Mouse (Mus musculus): ENCODE data around the gene Fam57a. TPM values are rescaled to one million over a fixed set of nuclear protein-coding genes. Genes with fewer than 3 reads are reported as not detected.
A peak's percentile ranks its signal among the peaks of the same experiment; 100 is the strongest.

The Fam57a gene
- polyA plus RNA-seq, 1 experiment from 2014 or later: 20.2 TPM

GRCm38 (mm10) chr11:76225051-76225450, 45.6 kb downstream of the Fam57a start:
- peaks cover 52% of the 10 kb centered on the region; the same call in 1 of the 2 replicates for H3K36me3 ChIP-seq
- no peak overlapping the region for H3K27ac ChIP-seq (replicated peaks)
- ATAC-seq (replicated peaks): no peak
- no peak overlapping the region for H3K4me3 ChIP-seq
- H3K9me3 ChIP-seq: no peaks in the 10 kb centered on the region
- no peak overlapping the region for H3K9ac ChIP-seq (replicated peaks)
- H3K4me1 ChIP-seq: no peaks in the 10 kb centered on the region
- no peak overlapping the region for H3K4me2 ChIP-seq (replicated peaks)
- H3K27me3 ChIP-seq: no peaks in the 10 kb centered on the region

- WGBS: 90% methylated on average over 3 of the region's 3 CpGs
- Histone ChIP-seq H3K4me3 (no peak overlapping the region), H3K9me3 (no peaks in the 10 kb centered on the region), H3K27me3 (no peaks in the 10 kb centered on the region), H3K27ac (replicated peaks) (no peak overlapping the region), H3K36me3 (peaks cover 68% of the 10 kb centered on the region), H3K4me2 (replicated peaks) (no peak overlapping the region), H3K4me1 (no peaks in the 10 kb centered on the region), H3K9ac (replicated peaks) (no peak overlapping the region)
- ATAC-seq (replicated peaks): no peak
Measured at GRCm38 (mm10) chr11:76236136-76236535, 56.7 kb downstream of the Fam57a start.

DNA sequence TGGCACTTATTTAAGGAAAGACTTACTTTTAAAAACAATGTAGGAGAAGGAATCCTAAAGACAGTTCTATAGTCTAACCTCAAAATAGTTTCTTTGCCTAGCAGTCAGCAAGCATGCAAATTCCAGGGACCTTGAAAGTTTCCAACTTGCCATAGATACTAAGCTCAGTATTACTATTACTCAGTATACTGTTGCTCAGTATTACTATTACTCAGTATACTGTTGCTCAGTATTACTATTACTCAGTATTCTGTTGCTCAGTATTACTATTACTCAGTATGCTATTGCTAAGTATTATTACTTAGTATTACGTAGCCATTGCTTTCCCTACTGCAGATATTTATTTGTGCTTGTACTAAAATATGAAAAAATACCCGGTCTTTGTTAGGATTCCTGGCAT, 60.3 kb downstream of the Fam57a start:
- no peak overlapping the region for H3K9ac ChIP-seq (replicated peaks)
- peaks cover 19% of the 10 kb centered on the region for H3K4me1 ChIP-seq
- H3K4me2 ChIP-seq (replicated peaks): no peak overlapping the region
- no peak for ATAC-seq (replicated peaks)
- H3K4me3 ChIP-seq: no peak overlapping the region
- H3K9me3 ChIP-seq: no peaks in the 10 kb centered on the region
- H3K36me3 ChIP-seq: peaks cover 38% of the 10 kb centered on the region
- no peaks in the 10 kb centered on the region for H3K27me3 ChIP-seq
- no peak overlapping the region for H3K27ac ChIP-seq (replicated peaks)
- 94% methylated on average over 2 of the region's 2 CpGs for WGBS

GRCm38 (mm10) chr11:76242901-76243810, 63.7 kb downstream of the Fam57a start, which contains the start of the genes Mrm3 and Glod4:
Mrm3 (plus strand) TSS chr11:76243715.
Glod4 (minus strand) TSS chr11:76243725.
- WGBS: under 1% methylated on average over 61 of the region's 61 CpGs
- no peaks in the 10 kb centered on the region for H3K27me3 ChIP-seq
- ATAC-seq (replicated peaks): peak; percentile 94

GRCm38 (mm10) chr11:76243811-76244546, 64.5 kb downstream of the Fam57a start:
- H3K27ac ChIP-seq (replicated peaks): peak overlapping the region; percentile 87; the same call in 1 of the 2 replicates
- peak overlapping the region; percentile 73 for H3K4me3 ChIP-seq
- peak overlapping the region; percentile 92 for H3K4me2 ChIP-seq (replicated peaks)
- H3K36me3 ChIP-seq: peaks cover 18% of the 10 kb centered on the region
- 2% methylated on average over 34 of the region's 34 CpGs for WGBS
- no peaks in the 10 kb centered on the region for H3K9me3 ChIP-seq
- H3K27me3 ChIP-seq: no peaks in the 10 kb centered on the region
- peaks cover 25% of the 10 kb centered on the region for H3K4me1 ChIP-seq
- H3K9ac ChIP-seq (replicated peaks): peak overlapping the region; percentile 93
- no peak for ATAC-seq (replicated peaks)

More at GRCm38 (mm10) chr11:76242901-76243810, 63.7 kb downstream of the Fam57a start, which contains the start of the genes Mrm3 and Glod4:
- Histone ChIP-seq H3K4me2 (replicated peaks) (peak within 1 kb of the TSS; percentile 92), H3K9ac (replicated peaks) (peak within 1 kb of the TSS; percentile 93), H3K4me1 (peaks cover 25% of the 10 kb centered on the region), H3K9me3 (no peaks in the 10 kb centered on the region), H3K36me3 (peaks cover 20% of the 10 kb centered on the region), H3K27ac (replicated peaks) (peak within 1 kb of the TSS; percentile 87), H3K4me3 (peak within 1 kb of the TSS; percentile 73)

DNA sequence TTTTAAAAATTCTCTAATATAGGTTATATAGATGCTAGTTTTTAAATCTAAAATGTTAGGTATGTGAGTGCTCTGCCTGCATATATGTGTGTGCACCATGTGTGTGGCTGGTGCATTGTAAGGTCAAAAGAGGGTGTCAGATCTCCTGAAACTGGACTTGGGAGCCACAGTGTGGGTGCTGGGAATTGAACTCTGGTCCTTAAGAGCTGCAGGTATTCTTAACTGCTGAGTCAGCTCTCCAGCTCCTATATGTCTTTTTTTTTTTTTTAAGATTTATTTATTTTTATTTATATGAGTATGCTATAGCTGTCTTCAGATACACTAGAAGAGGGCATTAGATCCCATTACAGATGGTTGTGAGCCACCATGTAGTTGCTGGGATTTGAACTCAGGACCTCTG, 67.0 kb downstream of the Fam57a start:
- H3K27ac ChIP-seq (replicated peaks): no peak overlapping the region
- peaks cover 25% of the 10 kb centered on the region for H3K4me1 ChIP-seq
- no peaks in the 10 kb centered on the region for H3K9me3 ChIP-seq
- no peak overlapping the region for H3K4me2 ChIP-seq (replicated peaks)
- H3K9ac ChIP-seq (replicated peaks): no peak overlapping the region
- no peak for ATAC-seq (replicated peaks)
- H3K36me3 ChIP-seq: peaks cover 20% of the 10 kb centered on the region
- H3K27me3 ChIP-seq: no peaks in the 10 kb centered on the region
- no peak overlapping the region for H3K4me3 ChIP-seq

- Histone ChIP-seq H3K4me1 (peaks cover 26% of the 10 kb centered on the region), H3K27me3 (no peaks in the 10 kb centered on the region), H3K36me3 (peaks cover 20% of the 10 kb centered on the region), H3K4me2 (replicated peaks) (no peak overlapping the region), H3K4me3 (no peak overlapping the region), H3K9me3 (no peaks in the 10 kb centered on the region), H3K9ac (replicated peaks) (no peak overlapping the region), H3K27ac (replicated peaks) (no peak overlapping the region)
- ATAC-seq (replicated peaks): no peak
- 55% methylated on average over 2 of the region's 2 CpGs for WGBS
Measured at GRCm38 (mm10) chr11:76247239-76247638, 67.8 kb downstream of the Fam57a start.

GRCm38 (mm10) chr11:76252036-76252435, 72.6 kb downstream of the Fam57a start:
- no peak overlapping the region for H3K4me3 ChIP-seq
- H3K4me2 ChIP-seq (replicated peaks): no peak overlapping the region
- 52% methylated on average over 3 of the region's 3 CpGs for WGBS
- peaks cover 20% of the 10 kb centered on the region for H3K36me3 ChIP-seq
- H3K9ac ChIP-seq (replicated peaks): no peak overlapping the region
- H3K4me1 ChIP-seq: peaks cover 15% of the 10 kb centered on the region
- H3K9me3 ChIP-seq: no peaks in the 10 kb centered on the region
- no peaks in the 10 kb centered on the region for H3K27me3 ChIP-seq
- H3K27ac ChIP-seq (replicated peaks): no peak overlapping the region
- ATAC-seq (replicated peaks): no peak

DNA sequence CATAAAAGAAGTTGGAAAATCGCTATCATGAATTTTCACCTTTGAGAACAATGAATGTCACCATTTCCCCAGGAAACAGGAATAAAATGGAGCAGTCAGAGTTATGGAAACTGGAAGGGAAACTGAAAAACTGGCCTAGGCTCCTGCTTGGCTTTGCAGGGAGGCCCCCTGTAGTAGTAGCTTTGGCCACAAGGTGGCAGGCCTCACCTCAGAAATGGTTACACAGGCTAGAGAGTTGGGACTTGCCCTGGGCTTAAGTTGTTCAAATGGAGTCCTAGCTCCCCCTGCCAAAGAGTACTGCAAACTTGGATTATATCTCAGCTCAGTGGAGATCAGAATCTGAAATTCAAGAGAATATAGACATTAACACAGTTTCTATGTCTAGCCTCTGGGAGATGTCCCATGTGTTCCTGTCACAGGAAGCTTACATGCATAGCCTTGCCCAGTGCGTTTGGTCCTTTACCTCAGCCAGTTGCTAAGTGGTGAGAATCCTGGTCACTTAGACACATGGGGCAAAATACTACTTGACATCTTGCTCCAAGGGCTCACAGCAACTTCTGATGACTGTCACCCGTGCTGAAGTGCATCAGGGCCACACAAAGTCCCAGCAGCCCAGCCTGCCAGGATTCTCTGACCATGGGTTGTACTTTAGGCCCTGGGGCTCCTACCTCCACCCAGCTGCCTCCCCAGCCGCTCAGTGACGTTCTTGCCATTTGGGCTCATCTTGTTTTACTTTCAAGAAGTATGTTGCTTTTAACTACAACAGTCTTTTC, 73.9 kb downstream of the Fam57a start:
- 50% methylated on average over 5 of the region's 5 CpGs for WGBS

DNA sequence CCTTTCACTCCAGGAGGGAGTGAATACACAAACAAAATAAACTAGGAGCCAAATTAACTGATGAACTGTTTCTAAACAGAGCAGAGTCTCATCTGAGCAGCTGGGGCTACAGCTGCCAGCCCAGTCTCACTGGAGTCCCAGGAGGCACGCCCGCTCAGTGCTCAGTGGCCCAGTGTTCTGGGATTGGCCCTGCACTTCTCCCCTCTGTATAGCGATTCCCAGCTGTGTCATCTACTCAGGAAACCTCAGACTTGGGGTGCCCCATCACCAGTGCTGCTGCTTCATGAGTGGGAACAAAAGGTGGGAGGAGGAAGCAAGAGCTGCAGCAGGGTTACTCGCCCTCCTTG, 74.4 kb downstream of the Fam57a start:
- Histone ChIP-seq H3K27ac (replicated peaks) (no peak overlapping the region), H3K9me3 (no peaks in the 10 kb centered on the region), H3K4me3 (no peak overlapping the region), H3K4me2 (replicated peaks) (no peak overlapping the region), H3K9ac (replicated peaks) (no peak overlapping the region), H3K36me3 (peaks cover 15% of the 10 kb centered on the region), H3K27me3 (no peaks in the 10 kb centered on the region), H3K4me1 (peaks cover 15% of the 10 kb centered on the region)
- 0 out of 2 replicates have a peak, but pooled peaks have one; percentile 28 for ATAC-seq (replicated peaks)
- WGBS: 84% methylated on average over 4 of the region's 4 CpGs

More for the DNA sequence above, 73.9 kb downstream of the Fam57a start:
- Histone ChIP-seq H3K9ac (replicated peaks) (no peak overlapping the region), H3K9me3 (no peaks in the 10 kb centered on the region), H3K27me3 (no peaks in the 10 kb centered on the region), H3K4me1 (peaks cover 15% of the 10 kb centered on the region), H3K36me3 (peaks cover 18% of the 10 kb centered on the region), H3K4me2 (replicated peaks) (no peak overlapping the region), H3K27ac (replicated peaks) (no peak overlapping the region), H3K4me3 (no peak overlapping the region)
- ATAC-seq (replicated peaks): peak; percentile 78

DNA sequence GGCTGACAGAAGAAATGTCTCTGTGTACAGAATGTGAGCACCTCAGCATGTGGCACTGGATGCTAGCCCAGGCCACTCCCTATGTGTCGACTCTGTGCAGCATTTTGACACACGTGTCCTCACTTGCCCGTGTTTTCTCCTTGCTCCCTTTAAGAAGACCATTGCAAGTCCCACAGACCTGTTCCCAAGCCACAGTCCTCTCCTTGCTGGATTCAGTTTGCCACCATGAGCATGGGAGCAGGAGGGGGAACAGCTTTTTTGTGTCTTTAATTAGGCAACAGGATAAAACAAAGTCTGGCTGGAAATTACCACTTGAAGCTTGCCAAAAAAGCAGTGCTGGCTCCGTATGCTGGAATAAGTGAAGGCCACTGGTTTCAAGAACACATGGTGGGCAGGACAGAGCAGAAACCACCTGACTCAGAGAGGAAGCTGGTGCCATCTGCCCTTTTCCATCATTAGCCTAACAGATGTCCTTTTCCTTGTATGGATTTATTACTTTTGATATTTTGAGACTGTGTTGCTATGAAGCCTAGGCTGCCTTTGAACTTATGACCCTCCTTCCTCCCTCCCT, 76.0 kb downstream of the Fam57a start:
- 48% methylated on average over 4 of the region's 4 CpGs for WGBS
- peaks cover 18% of the 10 kb centered on the region for H3K4me1 ChIP-seq
- H3K9ac ChIP-seq (replicated peaks): no peak overlapping the region
- no peak overlapping the region for H3K4me2 ChIP-seq (replicated peaks)
- no peaks in the 10 kb centered on the region for H3K9me3 ChIP-seq
- no peaks in the 10 kb centered on the region for H3K27me3 ChIP-seq
- peaks cover 7% of the 10 kb centered on the region; the same call in 1 of the 2 replicates for H3K36me3 ChIP-seq
- ATAC-seq (replicated peaks): no peak; the same call in 1 of the 2 replicates
- H3K4me3 ChIP-seq: no peak overlapping the region
- no peak overlapping the region for H3K27ac ChIP-seq (replicated peaks)

Measured in forebrain, embryonic 15.5 days (tissue).